Mouse (Mus musculus) forebrain, postnatal 0 days (tissue): ENCODE measurements around the gene Ccm2. TPM values are rescaled to one million over a fixed set of nuclear protein-coding genes. Genes with fewer than 3 reads are reported as not detected.

Experiments used
- ATAC-seq: fragments of 200-750 bp; cut with Nextera tagmentation; 2 replicates; pipeline ENCODE4 v1.8.0; 2017; ENCODE audit warnings: mild to moderate bottlenecking, moderate library complexity
- DNase-seq: peaks from one replicate; pipeline ENCODE4 v3.0.0-alpha.2; 2015
- H3K27ac ChIP-seq: fragments of 300-500 bp; sonication (generic); 2 replicates; pipeline ENCODE4 v1.5.1; 2014; ENCODE audit warnings: low read depth, mild to moderate bottlenecking, antibody characterized with exemption, low read length, moderate library complexity, mixed read lengths
- H3K27me3 ChIP-seq: fragments of 300-500 bp; sonication (generic); 2 replicates; pipeline ENCODE4 v1.6.1; 2014; ENCODE audit warnings: mild to moderate bottlenecking, low read length, mixed read lengths; ENCODE audit not compliant: insufficient read depth
- H3K36me3 ChIP-seq: fragments of 300-500 bp; sonication (generic); 2 replicates; pipeline ENCODE4 v1.6.1; 2014; ENCODE audit warnings: mild to moderate bottlenecking, moderate library complexity; ENCODE audit not compliant: insufficient read depth
- H3K4me1 ChIP-seq: fragments of 300-500 bp; sonication (generic); 2 replicates; pipeline ENCODE4 v1.6.1; 2014; ENCODE audit warnings: antibody characterized with exemption; ENCODE audit not compliant: insufficient read depth
- H3K4me2 ChIP-seq: fragments of 300-500 bp; sonication (generic); 2 replicates; pipeline ENCODE4 v1.6.1; 2014; ENCODE audit warnings: low read depth, mild to moderate bottlenecking, moderate library complexity
- H3K4me3 ChIP-seq: fragments of 300-500 bp; sonication (generic); 2 replicates; pipeline ENCODE4 v1.5.1; 2014; ENCODE audit warnings: low read depth, low read length, mixed read lengths
- H3K9ac ChIP-seq: fragments of 300-500 bp; sonication (generic); 2 replicates; pipeline ENCODE4 v1.6.1; 2014; ENCODE audit warnings: mild to moderate bottlenecking
- H3K9me3 ChIP-seq: fragments of 300-500 bp; sonication (generic); 2 replicates; pipeline ENCODE4 v1.6.1; 2016; ENCODE audit warnings: low read length
- CTCF ChIP-seq: sonication (generic); IDR thresholded peaks from 2 replicates; pipeline ENCODE4 v1.5.1; 2016; ENCODE audit warnings: antibody characterized with exemption, control low read depth, low read depth
- WGBS: fragments of 180-500 bp; shearing (Covaris S2); extraction: QIAGEN DNeasy Blood & Tissue Kit; methylation state at CpG from one replicate; pipeline ENCODE4 v1.1.7; 2014; 5-methylcytosine and 5-hydroxymethylcytosine counted together
- polyA plus RNA-seq: library from polyadenylated mRNA; unstranded; fragments of >200 nt; fragmentation: Nextera tagmentation; extraction: Ambion mirVana; gene quantifications from 2 replicates; pipeline ENCODE4 v1.2.1, GENCODE M21; 2015
- total RNA-seq: library from RNA; depleted of rRNA; stranded (reverse); fragments of >200 nt; gene quantifications from 2 replicates; pipeline ENCODE4 v1.2.3, GENCODE M21; 2014

The Ccm2 gene
- total and polyA plus RNA-seq, 2 experiments from 2014 or later, result 58.9 to 84.0 TPM

GRCm38 (mm10) chr11:6550201-6550600 is 3.5 kb downstream of the Ccm2 start:
- Histone ChIP-seq H3K36me3 (no peaks in the 10 kb centered on the region), H3K9me3 (no peaks in the 10 kb centered on the region), H3K9ac (no peak overlapping the region), H3K4me1 (peaks cover 7% of the 10 kb centered on the region), H3K27me3 (no peaks in the 10 kb centered on the region), H3K4me2 (no peak overlapping the region), H3K4me3 (no peak overlapping the region), H3K27ac (no peak overlapping the region)
- no peak for TF ChIP-seq CTCF
- DNase-seq (no peak), ATAC-seq (no peak)
- WGBS, result 95% methylated on average over 3 of the region's 3 CpGs

GRCm38 (mm10) chr11:6558234-6558633 is 11.5 kb downstream of the Ccm2 start:
- no peak overlapping the region for H3K27ac ChIP-seq
- DNase-seq, result no peak
- ATAC-seq, result no peak
- no peak overlapping the region for H3K4me3 ChIP-seq
- H3K9ac ChIP-seq, result no peak overlapping the region
- H3K36me3 ChIP-seq, result no peaks in the 10 kb centered on the region
- no peaks in the 10 kb centered on the region for H3K9me3 ChIP-seq
- no peaks in the 10 kb centered on the region for H3K4me1 ChIP-seq
- no peak for TF ChIP-seq CTCF
- H3K4me2 ChIP-seq, result no peak overlapping the region
- WGBS, result 89% methylated on average over 3 of the region's 3 CpGs
- no peaks in the 10 kb centered on the region for H3K27me3 ChIP-seq

GRCm38 (mm10) chr11:6559996-6560395 is 13.3 kb downstream of the Ccm2 start:
- ATAC-seq (no peak), DNase-seq (no peak)
- Histone ChIP-seq H3K27ac (no peak overlapping the region), H3K9me3 (no peaks in the 10 kb centered on the region), H3K27me3 (no peaks in the 10 kb centered on the region), H3K9ac (no peak overlapping the region), H3K4me2 (no peak overlapping the region), H3K4me3 (no peak overlapping the region), H3K4me1 (no peaks in the 10 kb centered on the region), H3K36me3 (no peaks in the 10 kb centered on the region)
- TF ChIP-seq CTCF, result no peak
- 93% methylated on average over 2 of the region's 2 CpGs for WGBS

GRCm38 (mm10) chr11:6560655-6561360 is 14.1 kb downstream of the Ccm2 start:
- no peak overlapping the region for H3K27ac ChIP-seq
- no peak overlapping the region for H3K4me3 ChIP-seq
- H3K4me2 ChIP-seq, result no peak overlapping the region
- WGBS, result 90% methylated on average over 13 of the region's 13 CpGs
- DNase-seq (no peak), ATAC-seq (no peak)
- no peaks in the 10 kb centered on the region for H3K4me1 ChIP-seq
- H3K36me3 ChIP-seq, result no peaks in the 10 kb centered on the region
- no peak overlapping the region for H3K9ac ChIP-seq
- no peak for TF ChIP-seq CTCF
- no peaks in the 10 kb centered on the region for H3K27me3 ChIP-seq
- no peaks in the 10 kb centered on the region for H3K9me3 ChIP-seq

GRCm38 (mm10) chr11:6561474-6561873 is 14.8 kb downstream of the Ccm2 start:
- Histone ChIP-seq H3K4me3 (no peak overlapping the region), H3K27me3 (no peaks in the 10 kb centered on the region), H3K4me2 (no peak overlapping the region), H3K27ac (no peak overlapping the region), H3K36me3 (no peaks in the 10 kb centered on the region), H3K9me3 (no peaks in the 10 kb centered on the region), H3K9ac (no peak overlapping the region), H3K4me1 (no peaks in the 10 kb centered on the region)
- DNase-seq, result no peak
- TF ChIP-seq CTCF, result no peak
- 90% methylated on average over 4 of the region's 4 CpGs for WGBS
- no peak for ATAC-seq

GRCm38 (mm10) chr11:6562359-6562758 is 15.7 kb downstream of the Ccm2 start:
- no peak for DNase-seq
- TF ChIP-seq CTCF, result no peak
- no peak overlapping the region for H3K9ac ChIP-seq
- no peaks in the 10 kb centered on the region for H3K36me3 ChIP-seq
- H3K27ac ChIP-seq, result no peak overlapping the region
- ATAC-seq, result no peak
- H3K4me3 ChIP-seq, result no peak overlapping the region
- WGBS, result 94% methylated on average over 6 of the region's 6 CpGs
- no peaks in the 10 kb centered on the region for H3K4me1 ChIP-seq
- no peaks in the 10 kb centered on the region for H3K9me3 ChIP-seq
- H3K4me2 ChIP-seq, result no peak overlapping the region
- no peaks in the 10 kb centered on the region for H3K27me3 ChIP-seq

GRCm38 (mm10) chr11:6563201-6563600 is 16.5 kb downstream of the Ccm2 start:
- H3K36me3 ChIP-seq, result no peaks in the 10 kb centered on the region
- H3K4me2 ChIP-seq, result no peak overlapping the region
- H3K9me3 ChIP-seq, result no peaks in the 10 kb centered on the region
- ATAC-seq (no peak), DNase-seq (no peak)
- no peak overlapping the region for H3K27ac ChIP-seq
- no peaks in the 10 kb centered on the region for H3K4me1 ChIP-seq
- no peaks in the 10 kb centered on the region for H3K27me3 ChIP-seq
- 87% methylated on average over 4 of the region's 4 CpGs for WGBS
- TF ChIP-seq CTCF, result no peak
- H3K9ac ChIP-seq, result no peak overlapping the region
- no peak overlapping the region for H3K4me3 ChIP-seq
